Mouse (Mus musculus): Measurements from ENCODE around the gene Ptafr. TPM values are rescaled to one million over a fixed set of nuclear protein-coding genes. Genes with fewer than 3 reads are reported as not detected.

Gene Ptafr
- total and polyA plus RNA-seq, 3 experiments, result 0.31 to 1.1 TPM; not detected in 1

DNA sequence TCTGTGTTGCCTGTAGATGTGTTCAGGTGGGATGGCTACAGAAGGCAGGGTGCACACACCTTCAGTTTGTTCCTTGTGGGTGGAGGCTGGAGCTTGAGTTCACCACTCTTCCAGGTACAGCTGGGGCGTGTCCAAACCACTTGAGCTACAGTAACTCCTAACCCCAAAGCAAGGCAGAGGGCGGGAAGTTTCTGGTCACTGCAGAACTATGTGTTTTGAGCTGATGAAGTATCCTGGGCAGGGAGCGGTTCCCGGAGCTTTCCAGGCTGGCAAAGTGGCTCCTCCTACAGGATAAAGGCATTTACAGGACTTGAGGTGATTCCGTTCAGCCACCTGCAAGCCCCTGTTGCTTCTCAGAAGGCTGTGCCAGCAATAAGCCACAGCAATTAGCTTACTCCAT is 9.6 kb upstream of the Ptafr start:
- Histone ChIP-seq H3K4me2 (ENCODE audit: insufficient read depth, low read depth, poor library complexity, severe bottlenecking) (no peak overlapping the region), H3K4me1 (ENCODE audit: control insufficient read depth in 1 of 2, insufficient read depth in 2 of 2) (peaks cover 20 to 53% of the 10 kb centered on the region in 2 experiments), H3K9ac (ENCODE audit: insufficient read depth, low read depth) (no peak overlapping the region), H3K36me3 (replicated peaks in 1 of 2; ENCODE audit: control insufficient read depth in 1 of 2, insufficient read depth in 1 of 2, low read length in 1 of 2) (peaks cover 47 to 62% of the 10 kb centered on the region in 2 experiments), H3K27ac (ENCODE audit: insufficient read depth, low read depth) (no peak overlapping the region), H3K27me3 (replicated peaks) (no peaks in the 10 kb centered on the region), H3K9me3 (replicated peaks; ENCODE audit: low read length) (no peaks in the 10 kb centered on the region), H3K79me2 (replicated peaks; ENCODE audit: control insufficient read depth, extremely low read depth, insufficient read depth, poor library complexity, severe bottlenecking) (no peaks in the 10 kb centered on the region; the same call in 1 of the 2 replicates), H3K4me3 (replicated peaks in 1 of 3; ENCODE audit: low read depth in 2 of 3, low read length in 2 of 3, poor library complexity in 1 of 3) (no peak overlapping the region)
- TF ChIP-seq ETS1 (conservative IDR thresholded peaks at IDR 0.05; ENCODE audit: low read depth, low read length), result no peak
- TF ChIP-seq POLR2AphosphoS2 (IDR thresholded peaks at IDR 0.05; ENCODE audit: low read depth, low read length), result 0 out of 2 replicates have a peak, but pooled peaks have one; percentile 62
- in situ Hi-C loops (cut with MboI; ENCODE audit: low pct_ligation_motif_present, low pct_unique_long_range_greater_than_20kb, low sequenced_read_pairs) (loop anchor here (10.0 kb wide), 1 partner anchor 51 kb away; no protein-coding TSS in a partner anchor), dilution Hi-C loops (cut with MboI; ENCODE audit: extremely low pct_ligation_motif_present, extremely low pct_unique_long_range_greater_than_20kb, low sequenced_read_pairs) (no loop called here)
- DNase-seq (ENCODE audit: extremely low read depth), result no peak

DNA sequence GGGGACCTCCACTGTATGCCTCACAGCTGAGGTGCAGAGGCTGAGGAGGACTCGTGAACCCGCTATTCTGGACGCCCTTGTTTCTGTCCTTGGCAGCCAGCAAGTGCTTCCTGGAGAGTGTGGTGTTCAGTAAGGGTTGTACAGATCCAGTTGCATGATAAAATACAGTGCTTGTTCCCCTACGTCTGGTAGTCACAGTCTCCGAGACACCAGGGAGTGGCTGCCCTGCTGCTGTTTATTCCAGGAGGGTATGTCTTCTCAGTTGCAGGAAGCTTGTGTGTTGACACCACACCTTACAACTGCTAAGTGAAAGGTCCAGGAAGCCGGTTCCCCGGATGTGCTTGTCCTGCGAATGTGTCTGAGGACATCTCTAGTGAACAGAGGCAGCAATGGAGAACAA is 9.2 kb upstream of the Ptafr start:
- TF ChIP-seq RCOR1 (conservative IDR thresholded peaks at IDR 0.05; ENCODE audit: low read depth, low read length) (no peak), CTCF (conservative IDR thresholded peaks at IDR 0.05 in 1 of 2, IDR thresholded peaks at IDR 0.05 in 1 of 2; ENCODE audit: low read depth in 2 of 2, low read length in 2 of 2) (no peak), ELF1 (IDR thresholded peaks at IDR 0.05; ENCODE audit: low read depth, low read length) (no peak), KAT2A (IDR thresholded peaks at IDR 0.05; ENCODE audit: insufficient replicate concordance, low read length) (no peak), SMC3 (IDR thresholded peaks at IDR 0.05; ENCODE audit: low read depth, low read length) (no peak), BHLHE40 (IDR thresholded peaks at IDR 0.05; ENCODE audit: low read depth, low read length) (no peak), IRF4 (IDR thresholded peaks at IDR 0.05; ENCODE audit: low read depth, low read length) (no peak), E2F4 (IDR thresholded peaks at IDR 0.05; ENCODE audit: insufficient replicate concordance, low read depth, low read length) (no peak), PAX5 (IDR thresholded peaks at IDR 0.05; ENCODE audit: low read length) (no peak), TBP (conservative IDR thresholded peaks at IDR 0.05; ENCODE audit: low read depth, low read length) (no peak), EP300 (IDR thresholded peaks at IDR 0.05; ENCODE audit: low read length) (no peak), JUN (IDR thresholded peaks at IDR 0.05; ENCODE audit: insufficient read depth, low read depth, low read length) (no peak), HCFC1 (IDR thresholded peaks at IDR 0.05; ENCODE audit: low read depth, low read length) (no peak), MAX (IDR thresholded peaks at IDR 0.05; ENCODE audit: low read length) (no peak), NELFE (IDR thresholded peaks at IDR 0.05; ENCODE audit: low read depth, low read length) (no peak), USF2 (conservative IDR thresholded peaks at IDR 0.05; ENCODE audit: low read depth, low read length) (no peak), CHD2 (IDR thresholded peaks at IDR 0.05; ENCODE audit: low read length) (no peak)
- no peaks in the 10 kb centered on the region; the same call in 1 of the 2 replicates for H3K79me2 ChIP-seq (replicated peaks; ENCODE audit: control insufficient read depth, extremely low read depth, insufficient read depth, poor library complexity, severe bottlenecking)
- H3K27ac ChIP-seq (ENCODE audit: insufficient read depth, low read depth), result no peak overlapping the region
- H3K4me3 ChIP-seq (replicated peaks in 1 of 3; ENCODE audit: low read depth in 2 of 3, low read length in 2 of 3, poor library complexity in 1 of 3), result no peak overlapping the region
- no peak overlapping the region for H3K4me2 ChIP-seq (ENCODE audit: insufficient read depth, low read depth, poor library complexity, severe bottlenecking)
- in situ Hi-C loops (cut with MboI; ENCODE audit: low pct_ligation_motif_present, low pct_unique_long_range_greater_than_20kb, low sequenced_read_pairs), result loop anchor here (10.0 kb wide), 1 partner anchor 50 kb away; no protein-coding TSS in a partner anchor
- no peak overlapping the region for H3K9ac ChIP-seq (ENCODE audit: insufficient read depth, low read depth)
- peaks cover 20 to 53% of the 10 kb centered on the region in 2 experiments for H3K4me1 ChIP-seq (ENCODE audit: control insufficient read depth in 1 of 2, insufficient read depth in 2 of 2)
- H3K27me3 ChIP-seq (replicated peaks), result no peaks in the 10 kb centered on the region
- DNase-seq (ENCODE audit: extremely low read depth), result no peak
- H3K9me3 ChIP-seq (replicated peaks; ENCODE audit: low read length), result no peaks in the 10 kb centered on the region
- dilution Hi-C loops (cut with MboI; ENCODE audit: extremely low pct_ligation_motif_present, extremely low pct_unique_long_range_greater_than_20kb, low sequenced_read_pairs), result no loop called here
- H3K36me3 ChIP-seq (replicated peaks in 1 of 2; ENCODE audit: control insufficient read depth in 1 of 2, insufficient read depth in 1 of 2, low read length in 1 of 2), result peaks cover 43 to 57% of the 10 kb centered on the region in 2 experiments

Data from CH12.LX (cell line).